8 mouse cellular contexts compared by ENCODE assay signal in the genomic region with DNA sequence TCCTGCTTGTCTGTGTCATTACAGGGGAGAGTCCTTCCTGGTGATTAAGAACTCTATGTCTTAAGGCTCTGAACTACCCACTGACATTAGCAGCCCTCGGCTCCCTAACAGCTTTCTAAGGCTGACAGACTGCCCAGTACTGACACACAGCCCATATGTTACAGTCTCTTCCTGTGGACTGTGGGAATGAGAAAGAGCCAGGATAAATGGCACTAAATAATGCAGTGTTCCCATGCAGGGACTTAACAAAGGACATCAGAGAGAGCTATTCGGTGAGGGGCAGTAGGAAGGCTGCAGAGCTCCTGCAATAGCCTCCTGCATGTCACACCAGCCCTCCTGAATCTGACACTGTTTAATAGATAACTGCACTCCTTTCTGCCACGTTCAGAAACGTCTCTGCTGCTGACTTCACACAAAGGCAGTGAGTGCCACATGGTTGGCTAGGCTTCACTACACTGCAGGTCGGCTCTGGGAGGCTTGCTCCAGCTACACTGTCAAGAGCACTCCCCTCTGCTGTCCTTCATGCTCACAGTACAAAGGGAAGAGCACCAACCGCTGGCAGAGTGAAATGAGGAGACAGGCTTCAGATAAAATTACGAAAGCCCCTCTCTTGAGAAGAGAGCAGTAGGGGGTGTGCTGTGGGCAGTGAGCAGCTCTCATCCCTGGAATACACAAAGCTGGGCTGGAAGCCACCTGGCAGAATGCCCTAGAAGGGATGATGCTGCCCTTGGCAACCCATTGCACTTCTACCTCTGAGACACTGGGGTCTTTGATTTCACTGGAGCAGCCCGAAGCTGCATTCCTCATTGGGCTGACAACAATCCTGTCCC. TPM values are rescaled to one million over a fixed set of nuclear protein-coding genes. Genes with fewer than 3 reads are reported as not detected.
DNase-seq lines count a peak whose midpoint lies in the region; ATAC-seq and TF ChIP-seq lines count a peak whose summit lies in the region.

No protein-coding gene starts in this region.

- H3K4me3 ChIP-seq in intestine, postnatal 0 days (ENCODE audit: low read depth, low read length): no peak overlapping the region

- no peak overlapping the region for H3K9ac ChIP-seq in intestine, postnatal 0 days (ENCODE audit: low read depth, low read length)

- 0 out of 2 replicates have a peak overlapping the region, but pooled peaks have one; percentile 9 for H3K4me2 ChIP-seq in intestine, postnatal 0 days (replicated peaks; ENCODE audit: low read depth)

- no peaks in the 10 kb centered on the region for H3K9me3 ChIP-seq in intestine, postnatal 0 days (ENCODE audit: control insufficient read depth)

- H3K27me3 ChIP-seq in intestine, postnatal 0 days (replicated peaks; ENCODE audit: control insufficient read depth, insufficient read depth, low read length): no peaks in the 10 kb centered on the region

- peak; percentile 27; the same call in 1 of the 2 replicates for ATAC-seq in intestine, postnatal 0 days

- TF ChIP-seq CTCF in intestine, postnatal 0 days (IDR thresholded peaks at IDR 0.05; ENCODE audit: low read depth): no peak

- WGBS in intestine, postnatal 0 days: 15% methylated on average over 8 of the region's 8 CpGs

- peaks cover 26% of the 10 kb centered on the region for H3K4me1 ChIP-seq in intestine, postnatal 0 days (replicated peaks; ENCODE audit: control insufficient read depth, insufficient read depth, low read length)

- peak; percentile 84 for DNase-seq in adrenal gland, adult 8-10 months
- peak; percentile 39 for DNase-seq in embryo, embryonic 9.5 days (ENCODE audit: extremely low spot score)
- peak; percentile 97 for DNase-seq in heart, adult 11 months
- peak; percentile 73 to 93 for DNase-seq in left cerebral cortex, adult 9 months (ENCODE audit: low spot score in 2 of 2)
- DNase-seq in lung, postnatal 4 days: peak; percentile 76 to 88
- peak; percentile 73 to 78 for DNase-seq in right cerebral cortex, postnatal 36 days (ENCODE audit: low spot score in 2 of 2)
- no peak for DNase-seq in thymus, postnatal 36 days

- peak overlapping the region; percentile 21; the same call in 1 of the 2 replicates for H3K27ac ChIP-seq in intestine, postnatal 0 days (ENCODE audit: low read depth, low read length)

- H3K36me3 ChIP-seq in intestine, postnatal 0 days (ENCODE audit: control insufficient read depth, insufficient read depth): no peaks in the 10 kb centered on the region

RNA-seq across cellular contexts. Expression of gene Tom1l2, which starts 41.5 kb away (rescaled TPM):
- 100 to 1,000 TPM in 3 of 4 experiments, 10 to 100 TPM in 1; 98.4 to 137 (median 112) TPM for total RNA-seq in adrenal gland, adult 8-10 months (2022)
- 29.6 and 35.1 TPM in 2 replicates for polyA plus RNA-seq in intestine, postnatal 0 days (2015; fragmentation: Nextera tagmentation; extraction: Ambion mirVana)

RNA-seq across cellular contexts. Expression of gene Drc3, which starts 41.9 kb away (rescaled TPM):
- 1 to 10 TPM; 1.8 to 3.8 (median 2.7) TPM for total RNA-seq in adrenal gland, adult 8-10 months (2022)
- 1.7 and 1.9 TPM in 2 replicates for polyA plus RNA-seq in intestine, postnatal 0 days (2015; fragmentation: Nextera tagmentation; extraction: Ambion mirVana)

Comparison
In these comparisons a context has a peak if more than half of its experiments do, and no peak if none do; other contexts are left out.
1. DNase-seq: peak in adrenal gland, adult 8-10 months (single experiment), embryo, embryonic 9.5 days (single experiment), heart, adult 11 months (single experiment), left cerebral cortex, adult 9 months (2 of 2), lung, postnatal 4 days (2 of 2) and right cerebral cortex, postnatal 36 days (2 of 2); none in thymus, postnatal 36 days (0 of 2).